In the genomic region with DNA sequence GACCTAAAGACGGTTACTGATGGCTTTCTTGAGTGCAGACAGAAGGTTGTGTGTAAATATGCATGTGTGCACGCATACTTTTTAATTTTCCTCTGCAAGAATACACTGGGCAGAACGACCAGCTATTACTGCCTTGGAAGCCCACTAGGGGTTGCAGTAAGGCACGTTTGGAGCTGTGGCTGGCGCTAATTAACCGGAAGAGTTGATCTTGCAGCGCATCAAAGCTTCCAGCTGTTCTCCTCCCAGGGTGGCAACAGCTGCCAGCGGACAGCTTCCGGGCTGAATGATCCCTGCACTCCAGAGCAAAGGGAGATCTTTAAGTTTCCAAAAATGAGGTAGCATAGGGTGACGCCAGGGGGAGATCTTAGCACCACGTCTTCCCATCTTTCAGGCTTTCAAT, we compare ENCODE assay signal across 9 mouse cellular contexts. TPM values are rescaled to one million over a fixed set of nuclear protein-coding genes. Genes with fewer than 3 reads are reported as not detected.
A peak's percentile ranks its signal among the peaks of the same experiment; 100 is the strongest.
DNase-seq lines count a peak whose midpoint lies in the region; ATAC-seq lines count a peak whose summit lies in the region.
"Had no signal": no experiment of that assay in that cellular context is flagged by ENCODE, and none has a peak within 500 bp of the region (broad histone marks: within the 10 kb centered on the region; RNA-seq: fewer than 3 reads in every experiment).

No protein-coding gene starts in this region.

- DNase-seq in kidney, adult 9 months, result no peak
- DNase-seq in cerebellum, adult 8-10 months, result peak; percentile 30
- DNase-seq in midbrain, embryonic 11.5 days (ENCODE audit: low spot score, missing footprints), result peak; percentile 91
- DNase-seq in thymus, postnatal 4 days, result no peak
- no peak for DNase-seq in natural killer cell, adult 2 months (ENCODE audit: low spot score in 2 of 2)

- no peaks in the 10 kb centered on the region for H3K9me3 ChIP-seq in kidney, embryonic 16.5 days (ENCODE audit: low read length)
- H3K9me3 ChIP-seq in forebrain, embryonic 16.5 days (ENCODE audit: control insufficient read depth, low read length), result no peaks in the 10 kb centered on the region
- H3K9me3 ChIP-seq in midbrain, embryonic 11.5 days (ENCODE audit: control insufficient read depth, low read length), result no peaks in the 10 kb centered on the region

- 12% methylated on average over 11 of the region's 11 CpGs for WGBS in kidney, embryonic 16.5 days
- WGBS in forebrain, embryonic 16.5 days, result 13% methylated on average over 11 of the region's 11 CpGs
- 11% methylated on average over 11 of the region's 11 CpGs for WGBS in midbrain, embryonic 11.5 days

- peaks cover 12% of the 10 kb centered on the region for H3K27me3 ChIP-seq in kidney, embryonic 16.5 days (ENCODE audit: insufficient read depth, low read length)
- H3K27me3 ChIP-seq in forebrain, embryonic 16.5 days (replicated peaks; ENCODE audit: control insufficient read depth, insufficient read depth, low read length), result no peaks in the 10 kb centered on the region
- peaks cover 4% of the 10 kb centered on the region; the same call in 1 of the 2 replicates for H3K27me3 ChIP-seq in midbrain, embryonic 11.5 days (ENCODE audit: control insufficient read depth, insufficient read depth, low read length)

- no peak overlapping the region for H3K27ac ChIP-seq in kidney, embryonic 16.5 days (ENCODE audit: low read length)
- H3K27ac ChIP-seq in forebrain, embryonic 16.5 days (ENCODE audit: low read length), result peak overlapping the region; percentile 43; the same call in 1 of the 2 replicates
- H3K27ac ChIP-seq in midbrain, embryonic 11.5 days (ENCODE audit: low read depth, low read length), result no peak overlapping the region

- H3K4me2 ChIP-seq in kidney, embryonic 16.5 days (replicated peaks; ENCODE audit: low read depth, low read length), result peak overlapping the region; percentile 55
- H3K4me2 ChIP-seq in forebrain, embryonic 16.5 days (ENCODE audit: low read length), result peak overlapping the region; percentile 65
- H3K4me2 ChIP-seq in midbrain, embryonic 11.5 days, result peak overlapping the region; percentile 62

- no peaks in the 10 kb centered on the region for H3K36me3 ChIP-seq in kidney, embryonic 16.5 days (ENCODE audit: insufficient read depth, low read length)
- H3K36me3 ChIP-seq in forebrain, embryonic 16.5 days (ENCODE audit: control insufficient read depth, insufficient read depth), result no peaks in the 10 kb centered on the region
- no peaks in the 10 kb centered on the region for H3K36me3 ChIP-seq in midbrain, embryonic 11.5 days (ENCODE audit: control insufficient read depth, insufficient read depth, low read length)

- H3K4me3 ChIP-seq in kidney, embryonic 16.5 days (ENCODE audit: low read length), result peak overlapping the region; percentile 35
- peak overlapping the region; percentile 45 for H3K4me3 ChIP-seq in forebrain, embryonic 16.5 days (replicated peaks; ENCODE audit: low read length)
- H3K4me3 ChIP-seq in midbrain, embryonic 11.5 days (ENCODE audit: low read depth, low read length), result peak overlapping the region; percentile 30
- H3K4me3 ChIP-seq: myocyte had no signal

- H3K4me1 ChIP-seq in kidney, embryonic 16.5 days (ENCODE audit: insufficient read depth, low read length), result no peaks in the 10 kb centered on the region
- no peaks in the 10 kb centered on the region; the same call in 1 of the 2 replicates for H3K4me1 ChIP-seq in forebrain, embryonic 16.5 days (replicated peaks; ENCODE audit: control insufficient read depth, insufficient read depth, low read length)
- H3K4me1 ChIP-seq in midbrain, embryonic 11.5 days (ENCODE audit: control insufficient read depth, insufficient read depth, low read length), result no peaks in the 10 kb centered on the region

- H3K9ac ChIP-seq in kidney, embryonic 16.5 days (replicated peaks; ENCODE audit: low read length), result no peak overlapping the region
- peak overlapping the region; percentile 49 for H3K9ac ChIP-seq in forebrain, embryonic 16.5 days (replicated peaks; ENCODE audit: low read depth, low read length)
- no peak overlapping the region for H3K9ac ChIP-seq in midbrain, embryonic 11.5 days (ENCODE audit: low read length)

- peak; percentile 47; the same call in 1 of the 2 replicates for ATAC-seq in kidney, embryonic 16.5 days (ENCODE audit: low FRiP score, low TSS enrichment)
- peak; percentile 56 for ATAC-seq in forebrain, embryonic 16.5 days
- ATAC-seq in midbrain, embryonic 11.5 days (ENCODE audit: low FRiP score), result peak; percentile 69
- ATAC-seq in megakaryocyte, adult 5-6 weeks (ENCODE audit: poor library complexity, severe bottlenecking), result no peak

RNA-seq across cellular contexts. Expression of a gene that starts 1.7 kb away (rescaled TPM):
- 0.72 and 1.1 TPM in 2 replicates for polyA plus RNA-seq in kidney, embryonic 16.5 days (2015; fragmentation: Nextera tagmentation; extraction: Ambion mirVana)
- polyA plus RNA-seq in forebrain, embryonic 16.5 days (2015; fragmentation: Nextera tagmentation; extraction: Ambion mirVana), result 17.6 and 28.5 TPM in 2 replicates
- 2.7 and 2.8 TPM in 2 replicates for polyA plus RNA-seq in midbrain, embryonic 11.5 days (2014; fragmentation: Nextera tagmentation; extraction: Ambion mirVana)
- total RNA-seq in megakaryocyte, adult 5-6 weeks (2015), result not detected in 2 replicates
- not detected in 2 replicates for total RNA-seq in megakaryocyte, adult 5-6 weeks (2017)
- polyA plus RNA-seq: myocyte had no signal

Comparison
In these comparisons a context has a peak if more than half of its experiments do, and no peak if none do; other contexts are left out.
1. DNase-seq: peak in cerebellum, adult 8-10 months (single experiment) and midbrain, embryonic 11.5 days (single experiment); none in kidney, adult 9 months (single experiment), thymus, postnatal 4 days (single experiment) and natural killer cell, adult 2 months (0 of 2).
2. Peak in every context shown above with its lines, with median percentiles within 50 percentile points of each other: H3K4me2 ChIP-seq and H3K4me3 ChIP-seq.